Mouse (Mus musculus) kidney, postnatal 0 days (tissue): ENCODE results near the gene Nrbf2. TPM values are rescaled to one million over a fixed set of nuclear protein-coding genes. Genes with fewer than 3 reads are reported as not detected.

Experiments
- ATAC-seq: fragments of 200-750 bp; cut with Nextera tagmentation; replicated peaks from 2 replicates; pipeline ENCODE4 v1.8.0; 2017; ENCODE audit warnings: low read depth, moderate number of reproducible peaks, moderate TSS enrichment, moderate library complexity; ENCODE audit not compliant: low FRiP score
- DNase-seq: peaks from one replicate; pipeline ENCODE4 v3.0.0-alpha.2; 2016; ENCODE audit warnings: low spot score
- H3K27ac ChIP-seq: fragments of 300-500 bp; sonication (generic); 2 replicates; pipeline ENCODE4 v1.5.1; 2014; ENCODE audit warnings: mild to moderate bottlenecking
- H3K27me3 ChIP-seq: fragments of 300-500 bp; sonication (generic); 2 replicates; pipeline ENCODE4 v1.6.1; 2014; ENCODE audit warnings: low read length, mixed read lengths; ENCODE audit not compliant: insufficient read depth
- H3K36me3 ChIP-seq: fragments of 300-500 bp; sonication (generic); 2 replicates; pipeline ENCODE4 v1.6.1; 2014; ENCODE audit warnings: low read length, mixed read lengths; ENCODE audit not compliant: insufficient read depth
- H3K4me1 ChIP-seq: fragments of 300-500 bp; sonication (generic); replicated peaks from 2 replicates; pipeline ENCODE4 v1.6.1; 2014; ENCODE audit warnings: antibody characterized with exemption, low read length, mixed read lengths; ENCODE audit not compliant: insufficient read depth
- H3K4me2 ChIP-seq: fragments of 300-500 bp; sonication (generic); 2 replicates; pipeline ENCODE4 v1.6.1; 2014; ENCODE audit warnings: mild to moderate bottlenecking, low read length, moderate library complexity, mixed read lengths
- H3K4me3 ChIP-seq: fragments of 300-500 bp; sonication (generic); replicated peaks from 2 replicates; pipeline ENCODE4 v1.5.1; 2014; ENCODE audit warnings: low read depth, low read length
- H3K9ac ChIP-seq: fragments of 300-500 bp; sonication (generic); 2 replicates; pipeline ENCODE4 v1.6.1; 2014; ENCODE audit warnings: low read depth, low read length
- H3K9me3 ChIP-seq: fragments of 300-500 bp; sonication (generic); replicated peaks from 2 replicates; pipeline ENCODE4 v1.6.1; 2016; ENCODE audit warnings: low read length, inconsistent platforms, mixed read lengths
- CTCF ChIP-seq: IDR thresholded peaks from 2 replicates; pipeline ENCODE4 v1.5.1; 2016; ENCODE audit warnings: antibody characterized with exemption, low read depth, mild to moderate bottlenecking, moderate library complexity
- WGBS: fragments of 180-500 bp; shearing (Covaris S2); extraction: QIAGEN DNeasy Blood & Tissue Kit; methylation state at CpG from one replicate; pipeline ENCODE4 v1.1.7; 2014; 5-methylcytosine and 5-hydroxymethylcytosine counted together
- polyA plus RNA-seq: library from polyadenylated mRNA; unstranded; fragments of >200 nt; fragmentation: Nextera tagmentation; extraction: Ambion mirVana; gene quantifications from 2 replicates; pipeline ENCODE4 v1.2.1, GENCODE M21; 2015

Gene Nrbf2
- polyA plus RNA-seq, 1 experiment from 2014 or later, result 38.1 TPM

GRCm38 (mm10) chr10:67297175-67297855 is 12.2 kb upstream of the Nrbf2 start:
- no peaks in the 10 kb centered on the region for H3K4me1 ChIP-seq
- no peak overlapping the region for H3K27ac ChIP-seq
- no peak overlapping the region for H3K4me2 ChIP-seq
- H3K9me3 ChIP-seq, result no peaks in the 10 kb centered on the region
- WGBS, result 82% methylated on average over 17 of the region's 17 CpGs
- no peak overlapping the region for H3K4me3 ChIP-seq
- no peak overlapping the region for H3K9ac ChIP-seq
- no peaks in the 10 kb centered on the region for H3K36me3 ChIP-seq
- no peak for DNase-seq
- no peak for ATAC-seq
- H3K27me3 ChIP-seq, result no peaks in the 10 kb centered on the region
- TF ChIP-seq CTCF, result no peak

- H3K4me3 ChIP-seq, result no peak overlapping the region
- no peak overlapping the region for H3K9ac ChIP-seq
- WGBS, result 73% methylated on average over 8 of the region's 8 CpGs
- no peaks in the 10 kb centered on the region for H3K9me3 ChIP-seq
- H3K4me1 ChIP-seq, result no peaks in the 10 kb centered on the region
- H3K36me3 ChIP-seq, result no peaks in the 10 kb centered on the region
- no peak overlapping the region for H3K4me2 ChIP-seq
- no peaks in the 10 kb centered on the region for H3K27me3 ChIP-seq
- DNase-seq, result no peak
- H3K27ac ChIP-seq, result no peak overlapping the region
- no peak for TF ChIP-seq CTCF
- no peak for ATAC-seq
These were observed 11.5 kb upstream of the Nrbf2 start for GRCm38 (mm10) chr10:67296482-67297152.

- WGBS, result 77% methylated on average over 7 of the region's 7 CpGs
- Histone ChIP-seq H3K27me3 (no peaks in the 10 kb centered on the region), H3K27ac (no peak overlapping the region), H3K4me3 (no peak overlapping the region), H3K9ac (no peak overlapping the region), H3K4me2 (no peak overlapping the region), H3K36me3 (no peaks in the 10 kb centered on the region), H3K4me1 (no peaks in the 10 kb centered on the region), H3K9me3 (no peaks in the 10 kb centered on the region)
- ATAC-seq (no peak), DNase-seq (no peak)
- TF ChIP-seq CTCF, result no peak
These were observed 10.9 kb upstream of the Nrbf2 start for GRCm38 (mm10) chr10:67295938-67296466.

GRCm38 (mm10) chr10:67295331-67295730 is 10.2 kb upstream of the Nrbf2 start:
- no peak for TF ChIP-seq CTCF
- Histone ChIP-seq H3K27me3 (no peaks in the 10 kb centered on the region), H3K9me3 (no peaks in the 10 kb centered on the region), H3K4me2 (no peak overlapping the region), H3K27ac (no peak overlapping the region), H3K36me3 (no peaks in the 10 kb centered on the region), H3K9ac (no peak overlapping the region), H3K4me3 (no peak overlapping the region), H3K4me1 (no peaks in the 10 kb centered on the region)
- ATAC-seq (no peak), DNase-seq (no peak)
- 73% methylated on average over 5 of the region's 5 CpGs for WGBS

GRCm38 (mm10) chr10:67291087-67291486 is 6.0 kb upstream of the Nrbf2 start:
- 34% methylated on average over 8 of the region's 8 CpGs for WGBS
- Histone ChIP-seq H3K36me3 (no peaks in the 10 kb centered on the region), H3K27me3 (no peaks in the 10 kb centered on the region), H3K4me1 (no peaks in the 10 kb centered on the region), H3K27ac (no peak overlapping the region), H3K9ac (no peak overlapping the region), H3K9me3 (no peaks in the 10 kb centered on the region), H3K4me2 (no peak overlapping the region), H3K4me3 (no peak overlapping the region)
- TF ChIP-seq CTCF, result no peak
- ATAC-seq (no peak), DNase-seq (no peak)

GRCm38 (mm10) chr10:67290622-67291021 is 5.5 kb upstream of the Nrbf2 start:
- H3K4me1 ChIP-seq, result no peaks in the 10 kb centered on the region
- H3K27ac ChIP-seq, result no peak overlapping the region
- WGBS, result 49% methylated on average over 4 of the region's 4 CpGs
- H3K9me3 ChIP-seq, result no peaks in the 10 kb centered on the region
- H3K4me3 ChIP-seq, result no peak overlapping the region
- TF ChIP-seq CTCF, result no peak
- H3K27me3 ChIP-seq, result no peaks in the 10 kb centered on the region
- ATAC-seq (no peak), DNase-seq (no peak)
- no peak overlapping the region for H3K9ac ChIP-seq
- no peaks in the 10 kb centered on the region for H3K36me3 ChIP-seq
- no peak overlapping the region for H3K4me2 ChIP-seq
